Mouse (Mus musculus) hindbrain, embryonic 12.5 days (tissue): ENCODE measurements at regions not wholly inside any gene's neighbourhood (a gene's known extent, or its start where the extent isn't known, plus 50 kb on each side); places are given as distances from the start of the nearest gene placed in this dataset.

Experiments used
- ATAC-seq: fragments of 200-750 bp; cut with Nextera tagmentation; 2 replicates; pipeline ENCODE4 v1.8.0; 2017; ENCODE audit warnings: moderate TSS enrichment; ENCODE audit not compliant: low FRiP score
- H3K27ac ChIP-seq: fragments of 300-500 bp; sonication (generic); 2 replicates; pipeline ENCODE4 v1.5.1; 2016; ENCODE audit warnings: mild to moderate bottlenecking
- H3K27me3 ChIP-seq: fragments of 300-500 bp; sonication (generic); 2 replicates; pipeline ENCODE4 v1.6.1; 2016; ENCODE audit warnings: mild to moderate bottlenecking
- H3K36me3 ChIP-seq: fragments of 300-500 bp; sonication (generic); 2 replicates; pipeline ENCODE4 v1.6.1; 2016; ENCODE audit warnings: mild to moderate bottlenecking
- H3K4me1 ChIP-seq: fragments of 300-500 bp; sonication (generic); 2 replicates; pipeline ENCODE4 v1.6.1; 2016
- H3K4me2 ChIP-seq: fragments of 300-500 bp; sonication (generic); replicated peaks from 2 replicates; pipeline ENCODE4 v1.6.1; 2016; ENCODE audit warnings: mild to moderate bottlenecking
- H3K4me3 ChIP-seq: fragments of 300-500 bp; sonication (generic); 2 replicates; pipeline ENCODE4 v1.5.1; 2016; ENCODE audit warnings: mild to moderate bottlenecking
- H3K9ac ChIP-seq: fragments of 300-500 bp; sonication (generic); 2 replicates; pipeline ENCODE4 v1.6.1; 2016; ENCODE audit warnings: mild to moderate bottlenecking, moderate library complexity
- H3K9me3 ChIP-seq: fragments of 300-500 bp; sonication (generic); replicated peaks from 2 replicates; pipeline ENCODE4 v1.6.1; 2016; ENCODE audit warnings: mild to moderate bottlenecking
- WGBS: fragments of 180-500 bp; shearing (Covaris S2); methylation state at CpG from one replicate; pipeline ENCODE4 v1.1.7; 2016; 5-methylcytosine and 5-hydroxymethylcytosine counted together

DNA sequence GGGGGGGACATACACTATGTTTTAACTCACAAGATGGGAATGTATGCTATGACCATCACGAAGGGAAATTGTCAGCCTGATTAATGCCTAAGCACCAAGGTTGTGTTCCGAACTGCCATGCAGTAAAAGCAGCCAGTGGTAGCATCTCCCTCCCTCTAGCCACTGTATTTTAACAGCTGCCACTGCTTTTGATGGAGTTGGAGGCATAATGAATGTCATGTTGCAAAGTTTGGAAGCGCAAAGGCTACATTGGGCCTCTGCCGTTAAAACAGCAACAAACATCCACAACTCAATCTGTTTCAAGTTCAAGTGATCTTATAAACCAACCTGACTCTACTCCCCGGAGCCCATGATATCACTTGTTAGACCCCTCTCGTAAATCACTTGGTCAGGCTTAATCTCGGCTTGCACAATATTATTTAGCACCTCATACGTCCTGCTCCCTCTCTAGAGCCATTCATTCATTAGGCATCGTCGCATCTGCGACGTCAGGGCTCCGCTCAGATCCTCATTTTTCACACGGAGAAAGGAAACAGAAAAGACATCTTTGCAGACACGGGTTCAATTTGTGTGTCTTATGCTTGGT, 184.7 kb downstream of the Hlx start:
- Histone ChIP-seq H3K4me1 (no peaks in the 10 kb centered on the region), H3K9me3 (no peaks in the 10 kb centered on the region), H3K4me3 (no peak overlapping the region), H3K9ac (no peak overlapping the region), H3K4me2 (no peak overlapping the region), H3K27me3 (no peaks in the 10 kb centered on the region), H3K36me3 (no peaks in the 10 kb centered on the region), H3K27ac (no peak overlapping the region)
- no peak for ATAC-seq
- 84% methylated on average over 15 of the region's 15 CpGs for WGBS

DNA sequence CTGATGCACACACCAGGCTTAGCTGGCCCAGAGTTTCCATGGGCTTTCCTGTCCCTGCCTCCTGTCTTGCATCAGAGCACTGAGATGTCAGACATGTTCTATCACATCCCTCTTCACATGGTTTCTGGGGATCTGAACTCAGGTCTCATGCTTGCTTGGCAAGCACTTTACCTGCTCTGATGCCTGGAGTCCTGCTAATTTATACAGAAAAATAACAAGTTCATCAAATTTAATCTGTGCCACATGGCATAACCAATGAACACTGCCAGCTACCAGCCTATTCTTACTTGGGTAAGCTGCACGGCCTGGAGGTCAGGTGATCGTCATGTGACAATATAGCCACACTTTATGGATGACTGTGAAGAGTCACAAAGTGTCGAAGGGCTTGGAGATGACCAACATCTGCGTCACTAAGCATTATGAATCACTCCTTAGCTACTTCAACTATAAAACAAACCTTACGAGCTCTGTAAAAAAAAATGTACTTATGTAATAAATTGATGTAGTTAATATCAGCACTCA, 186.2 kb downstream of the Hlx start:
- ATAC-seq, result no peak
- Histone ChIP-seq H3K36me3 (no peaks in the 10 kb centered on the region), H3K4me2 (no peak overlapping the region), H3K27ac (no peak overlapping the region), H3K4me1 (no peaks in the 10 kb centered on the region), H3K27me3 (no peaks in the 10 kb centered on the region), H3K9me3 (no peaks in the 10 kb centered on the region), H3K9ac (no peak overlapping the region), H3K4me3 (no peak overlapping the region)
- WGBS, result 94% methylated on average over 5 of the region's 5 CpGs

DNA sequence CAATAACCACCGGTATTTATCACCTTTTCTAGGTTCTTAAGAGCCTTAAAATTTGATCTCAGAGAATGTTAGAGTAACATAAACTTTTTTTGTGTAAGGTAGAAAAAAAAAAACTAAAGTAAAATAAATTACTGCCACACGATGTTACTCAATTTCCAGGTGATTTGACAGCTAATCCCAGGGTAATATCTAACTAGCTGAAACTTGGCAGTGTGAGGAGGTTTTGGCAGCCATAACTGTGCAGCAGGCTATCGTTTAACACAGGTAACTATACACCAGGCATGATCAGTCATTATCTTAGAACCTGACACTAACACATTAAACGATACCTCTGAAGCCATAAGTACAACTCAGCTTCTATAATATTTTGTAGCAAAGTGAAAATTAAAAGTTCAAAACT, 187.3 kb downstream of the Hlx start:
- WGBS, result 82% methylated on average over 4 of the region's 4 CpGs

DNA sequence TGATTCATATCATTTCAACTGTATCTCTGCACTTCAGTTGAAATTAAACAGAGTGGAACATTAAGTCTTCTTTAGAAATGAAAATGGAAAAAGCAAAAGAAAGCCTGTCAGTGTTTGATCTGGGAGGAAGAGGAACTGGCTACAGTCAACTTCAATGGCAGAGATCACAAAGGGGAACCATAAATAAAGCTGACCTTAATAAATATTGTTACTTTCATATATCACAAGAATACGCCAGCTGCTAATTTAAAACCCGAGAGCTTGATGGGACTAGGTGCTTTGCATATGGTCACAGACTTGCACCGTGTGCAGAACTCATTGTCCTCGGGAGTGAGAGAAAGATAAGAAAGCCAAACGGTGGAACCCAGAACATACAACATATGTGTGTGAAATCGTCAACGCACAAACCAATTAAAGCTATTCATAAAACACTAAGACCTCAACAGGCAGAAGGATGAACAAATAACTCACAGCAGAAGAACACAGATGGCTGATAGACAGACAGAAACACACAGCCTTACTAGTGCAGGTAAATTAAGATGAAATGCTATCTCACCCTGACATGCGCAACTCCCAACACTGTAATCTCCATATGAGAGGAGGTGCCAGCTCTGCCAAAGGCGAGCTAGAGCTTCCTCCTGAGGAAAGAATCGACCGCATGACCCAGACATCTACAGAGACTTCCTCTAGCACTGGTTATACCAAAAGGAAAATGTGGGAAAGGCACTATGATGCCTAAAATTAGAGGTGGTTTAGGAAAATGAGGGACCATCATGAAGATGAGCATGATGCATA, 189.9 kb downstream of the Hlx start:
- Histone ChIP-seq H3K9ac (no peak overlapping the region), H3K9me3 (no peaks in the 10 kb centered on the region), H3K4me1 (no peaks in the 10 kb centered on the region), H3K4me2 (no peak overlapping the region), H3K4me3 (no peak overlapping the region), H3K27ac (no peak overlapping the region), H3K27me3 (no peaks in the 10 kb centered on the region), H3K36me3 (no peaks in the 10 kb centered on the region)
- ATAC-seq, result no peak
- 87% methylated on average over 11 of the region's 11 CpGs for whole genome bisulfite sequencing

More for the DNA sequence above, 187.3 kb downstream of the Hlx start:
- H3K4me2 ChIP-seq, result no peak overlapping the region
- ATAC-seq, result no peak
- H3K4me3 ChIP-seq, result no peak overlapping the region
- no peak overlapping the region for H3K27ac ChIP-seq
- H3K4me1 ChIP-seq, result no peaks in the 10 kb centered on the region
- no peaks in the 10 kb centered on the region for H3K27me3 ChIP-seq
- H3K9me3 ChIP-seq, result no peaks in the 10 kb centered on the region
- H3K36me3 ChIP-seq, result no peaks in the 10 kb centered on the region
- no peak overlapping the region for H3K9ac ChIP-seq

DNA sequence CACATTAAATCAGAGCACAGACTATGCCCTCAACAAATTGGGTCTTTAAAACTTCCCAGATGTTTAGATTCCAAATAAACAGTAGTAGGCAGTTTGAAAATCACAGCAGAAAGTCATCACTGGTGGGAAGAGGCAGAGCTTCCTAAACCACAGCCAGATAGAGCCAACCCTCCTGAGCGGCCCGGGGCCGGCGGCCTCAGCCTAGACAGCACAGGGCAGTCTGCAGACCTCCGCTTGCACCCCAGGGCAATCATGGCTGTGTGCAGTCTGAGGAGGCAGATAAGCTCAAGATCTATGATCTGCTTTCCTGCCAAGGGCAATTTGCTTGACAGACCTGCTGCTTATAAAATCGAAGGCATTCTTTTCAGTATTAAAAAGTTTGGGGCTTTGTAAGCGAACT, 192.6 kb downstream of the Hlx start:
- H3K27me3 ChIP-seq, result no peaks in the 10 kb centered on the region
- WGBS, result 79% methylated on average over 7 of the region's 7 CpGs
- H3K4me3 ChIP-seq, result no peak overlapping the region
- no peak for ATAC-seq
- H3K4me1 ChIP-seq, result no peaks in the 10 kb centered on the region
- no peak overlapping the region for H3K27ac ChIP-seq
- no peak overlapping the region for H3K9ac ChIP-seq
- no peaks in the 10 kb centered on the region for H3K9me3 ChIP-seq
- H3K36me3 ChIP-seq, result no peaks in the 10 kb centered on the region
- no peak overlapping the region for H3K4me2 ChIP-seq

DNA sequence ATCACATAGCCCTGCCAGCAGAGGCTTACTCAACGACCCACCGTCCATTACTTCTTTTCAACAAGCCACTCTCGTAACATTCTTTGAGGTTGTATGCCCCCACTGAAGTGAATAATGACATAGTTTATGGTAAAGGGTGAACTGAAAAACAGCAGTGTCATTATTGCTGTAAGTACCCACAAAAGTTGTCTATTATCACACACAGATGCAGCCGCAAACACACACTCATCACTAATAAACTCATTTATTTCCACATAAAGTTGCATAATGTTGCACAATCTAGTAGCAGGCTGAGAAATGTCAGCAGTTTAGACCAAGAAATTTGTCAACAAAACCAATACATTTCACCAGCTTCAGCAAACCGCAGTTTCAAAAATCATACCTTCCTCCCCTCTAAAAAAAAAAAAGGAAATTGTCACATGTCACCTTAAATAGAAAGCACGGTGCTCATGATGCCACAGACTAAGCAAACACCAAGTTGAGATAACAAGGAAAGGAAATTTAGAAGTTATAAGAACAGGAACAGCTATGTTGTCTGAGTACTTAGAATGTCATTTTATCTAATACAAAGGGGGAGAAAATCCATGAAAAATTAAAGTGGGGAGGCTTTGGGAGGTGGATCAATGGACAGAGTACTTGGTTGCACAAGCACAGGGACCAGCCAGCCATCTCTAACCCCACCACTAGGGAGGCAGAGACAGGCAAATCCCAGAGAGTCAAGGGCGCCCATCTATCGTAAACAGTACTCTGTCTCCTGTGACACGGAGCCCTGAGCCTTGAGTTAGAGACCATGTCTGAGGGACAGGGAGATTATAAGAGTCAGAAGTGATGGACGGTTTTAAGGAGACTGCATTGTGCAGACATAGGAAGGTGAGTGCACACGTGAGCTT, 195.9 kb downstream of the Hlx start:
- Histone ChIP-seq H3K4me2 (no peak overlapping the region), H3K9me3 (no peaks in the 10 kb centered on the region), H3K9ac (no peak overlapping the region), H3K4me1 (no peaks in the 10 kb centered on the region), H3K36me3 (no peaks in the 10 kb centered on the region), H3K27ac (no peak overlapping the region), H3K27me3 (no peaks in the 10 kb centered on the region), H3K4me3 (no peak overlapping the region)
- WGBS, result 87% methylated on average over 11 of the region's 11 CpGs
- no peak for ATAC-seq

DNA sequence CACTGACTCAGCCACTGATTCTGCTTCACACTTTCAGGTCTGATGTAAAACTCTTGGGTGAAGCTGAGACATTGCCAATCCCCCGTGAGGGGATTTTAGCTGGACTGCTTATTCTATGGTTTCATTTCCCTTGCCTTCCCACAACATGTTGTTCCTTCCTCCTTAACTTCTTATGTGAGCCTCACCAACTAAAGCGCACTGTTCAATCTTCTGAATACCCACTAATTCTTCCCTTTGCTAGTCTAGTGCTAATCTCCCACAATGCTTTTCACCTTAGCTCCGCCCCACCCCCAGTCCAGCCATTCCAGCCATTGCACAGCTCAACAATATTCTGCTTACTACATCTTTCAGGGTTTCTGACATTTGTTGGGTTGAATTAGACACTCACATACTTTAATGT, 196.7 kb downstream of the Hlx start:
- no peaks in the 10 kb centered on the region for H3K4me1 ChIP-seq
- H3K9me3 ChIP-seq, result no peaks in the 10 kb centered on the region
- H3K27me3 ChIP-seq, result no peaks in the 10 kb centered on the region
- no peak for ATAC-seq
- H3K27ac ChIP-seq, result no peak overlapping the region
- no peak overlapping the region for H3K9ac ChIP-seq
- no peak overlapping the region for H3K4me3 ChIP-seq
- 96% methylated on average over 3 of the region's 3 CpGs for WGBS
- no peaks in the 10 kb centered on the region for H3K36me3 ChIP-seq
- no peak overlapping the region for H3K4me2 ChIP-seq

DNA sequence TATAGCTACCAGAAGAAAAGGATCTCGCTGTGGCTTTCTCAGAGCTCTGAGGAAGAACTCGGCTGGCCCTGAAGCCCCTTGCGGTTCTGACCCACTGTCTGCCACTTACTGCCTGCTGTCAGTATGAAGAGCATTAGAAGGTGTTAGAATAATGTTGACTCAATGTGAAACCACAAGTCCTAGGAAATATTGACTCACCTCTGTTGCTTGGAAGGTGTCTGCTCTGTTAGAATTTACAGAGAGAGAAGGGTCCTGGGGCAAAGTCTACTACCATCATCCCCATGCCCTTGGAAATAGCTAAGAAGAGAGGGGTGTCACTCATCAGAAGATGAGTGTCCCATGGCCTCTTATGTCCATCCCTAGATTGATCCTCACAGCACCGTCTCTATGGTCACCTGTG, 197.9 kb downstream of the Hlx start:
- H3K9me3 ChIP-seq, result no peaks in the 10 kb centered on the region
- no peak for ATAC-seq
- no peak overlapping the region for H3K9ac ChIP-seq
- 87% methylated on average over 4 of the region's 4 CpGs for WGBS
- no peaks in the 10 kb centered on the region for H3K27me3 ChIP-seq
- no peak overlapping the region for H3K27ac ChIP-seq
- no peaks in the 10 kb centered on the region for H3K36me3 ChIP-seq
- H3K4me3 ChIP-seq, result no peak overlapping the region
- no peak overlapping the region for H3K4me2 ChIP-seq
- H3K4me1 ChIP-seq, result no peaks in the 10 kb centered on the region

DNA sequence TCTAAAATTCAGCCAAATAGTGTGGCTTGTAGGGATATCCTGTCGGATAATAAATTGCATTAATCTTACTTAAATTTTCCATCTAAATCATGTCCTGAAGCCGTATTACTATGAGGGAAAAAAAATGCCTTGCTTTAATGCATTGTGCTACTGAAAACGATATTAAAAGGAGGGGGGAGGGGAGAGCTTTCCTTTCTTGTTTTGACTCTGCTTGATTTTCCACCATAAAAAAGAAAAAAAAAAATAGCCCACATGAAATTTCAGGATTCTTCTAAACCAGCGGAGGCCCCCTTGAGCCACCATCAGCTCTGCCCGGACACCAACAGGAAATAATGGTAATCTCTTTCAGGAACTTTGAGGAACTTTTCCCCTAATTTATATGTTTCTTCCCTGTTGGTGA, 198.5 kb downstream of the Hlx start:
- Histone ChIP-seq H3K9ac (no peak overlapping the region), H3K9me3 (no peaks in the 10 kb centered on the region), H3K4me3 (no peak overlapping the region), H3K27me3 (no peaks in the 10 kb centered on the region), H3K27ac (no peak overlapping the region), H3K4me2 (no peak overlapping the region), H3K36me3 (no peaks in the 10 kb centered on the region), H3K4me1 (no peaks in the 10 kb centered on the region)
- no peak for ATAC-seq
- 74% methylated on average over 5 of the region's 5 CpGs for WGBS

DNA sequence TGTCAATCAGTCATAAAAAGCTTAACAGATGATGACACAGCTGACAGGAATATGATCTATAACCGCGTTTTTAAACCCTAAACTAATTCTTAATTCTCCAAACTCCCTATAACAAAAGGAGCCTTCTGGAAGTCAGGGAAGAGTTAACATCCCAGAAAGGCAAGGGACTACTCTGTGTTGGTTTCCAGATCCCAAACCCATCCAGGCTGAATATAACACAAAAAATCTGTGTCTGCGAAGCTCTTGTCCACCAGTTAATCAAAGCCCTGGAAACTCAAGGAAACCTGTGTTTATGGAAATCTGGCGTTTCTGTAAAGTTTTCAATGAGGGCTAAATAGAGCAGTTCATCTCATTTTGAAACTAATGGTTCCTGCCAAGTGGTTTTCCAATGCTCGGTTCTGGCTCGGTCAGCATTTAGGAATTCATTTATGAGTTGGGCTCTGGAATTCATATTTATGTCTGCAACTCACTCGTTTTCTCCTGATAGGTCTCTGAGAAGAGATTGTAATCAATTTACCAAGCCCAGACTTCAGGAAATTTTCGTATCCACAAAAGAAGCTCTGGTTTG, 199.8 kb downstream of the Hlx start:
- no peaks in the 10 kb centered on the region for H3K4me1 ChIP-seq
- no peak overlapping the region for H3K27ac ChIP-seq
- H3K4me3 ChIP-seq, result no peak overlapping the region
- H3K9ac ChIP-seq, result no peak overlapping the region
- H3K9me3 ChIP-seq, result no peaks in the 10 kb centered on the region
- ATAC-seq, result no peak
- H3K4me2 ChIP-seq, result no peak overlapping the region
- 83% methylated on average over 8 of the region's 8 CpGs for WGBS
- no peaks in the 10 kb centered on the region for H3K36me3 ChIP-seq
- H3K27me3 ChIP-seq, result no peaks in the 10 kb centered on the region

DNA sequence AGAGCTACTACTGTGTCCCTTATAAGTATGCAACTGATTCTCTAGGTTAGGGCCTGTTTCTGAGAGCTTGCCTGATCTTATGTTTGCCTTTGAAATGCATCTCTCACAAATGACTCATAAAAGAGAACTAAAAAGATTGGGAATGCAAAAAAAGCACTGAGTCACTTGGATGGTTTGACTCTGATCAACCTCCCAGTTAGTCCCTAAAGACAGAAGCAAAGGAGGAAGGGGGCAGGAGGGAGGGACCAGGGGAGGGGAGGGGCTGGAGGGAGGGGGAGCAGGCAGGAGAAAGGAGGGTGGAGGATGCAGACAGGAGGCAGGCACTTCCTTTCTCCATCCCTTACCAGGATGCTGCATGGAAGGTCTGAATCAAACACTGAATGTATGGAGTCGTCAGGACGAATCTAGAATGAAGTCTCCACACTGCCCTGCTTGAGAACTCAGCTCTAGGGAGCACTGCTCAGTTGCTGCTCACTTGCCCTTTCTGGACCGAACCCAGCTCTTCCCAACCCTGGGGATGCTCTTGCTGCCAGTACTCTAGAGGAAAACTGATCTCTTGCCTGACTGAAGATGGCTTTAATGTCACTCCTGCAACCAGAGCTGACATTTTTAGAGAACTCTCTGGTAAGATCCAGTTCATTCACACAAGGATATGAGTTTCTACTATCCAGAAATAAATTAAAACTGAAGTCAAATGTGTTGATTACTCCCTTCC, 201.7 kb downstream of the Hlx start:
- no peak overlapping the region for H3K4me2 ChIP-seq
- no peak for ATAC-seq
- 53% methylated on average over 3 of the region's 3 CpGs for WGBS

DNA sequence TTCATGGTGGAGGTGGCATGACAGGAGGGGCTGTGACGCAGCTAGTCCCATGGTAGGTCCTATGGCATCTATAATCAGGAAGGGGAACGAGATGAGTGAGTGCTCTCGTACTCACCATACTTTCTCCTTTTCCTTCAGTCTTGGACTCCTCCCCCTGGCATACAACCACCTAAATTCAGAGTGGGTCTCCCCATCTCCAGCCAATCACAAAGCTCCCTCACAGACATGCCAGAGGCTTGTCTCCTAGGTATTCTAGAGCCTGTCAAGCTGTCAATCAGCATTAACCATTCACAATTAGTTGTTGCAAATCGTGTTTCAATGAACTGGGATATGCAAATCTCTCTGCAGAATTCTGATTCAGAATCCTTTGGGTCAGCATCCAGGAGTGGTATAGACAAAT, 206.7 kb downstream of the Hlx start:
- WGBS, result 68% methylated on average over 4 of the region's 4 CpGs
- no peaks in the 10 kb centered on the region for H3K4me1 ChIP-seq
- H3K36me3 ChIP-seq, result no peaks in the 10 kb centered on the region
- no peak overlapping the region for H3K4me3 ChIP-seq
- no peak overlapping the region for H3K9ac ChIP-seq
- H3K27me3 ChIP-seq, result no peaks in the 10 kb centered on the region
- no peaks in the 10 kb centered on the region for H3K9me3 ChIP-seq
- ATAC-seq, result no peak
- no peak overlapping the region for H3K4me2 ChIP-seq
- H3K27ac ChIP-seq, result no peak overlapping the region

More for the DNA sequence above, 201.7 kb downstream of the Hlx start:
- H3K4me1 ChIP-seq, result no peaks in the 10 kb centered on the region
- H3K27me3 ChIP-seq, result no peaks in the 10 kb centered on the region
- no peaks in the 10 kb centered on the region for H3K36me3 ChIP-seq
- no peaks in the 10 kb centered on the region for H3K9me3 ChIP-seq
- H3K27ac ChIP-seq, result no peak overlapping the region
- no peak overlapping the region for H3K4me3 ChIP-seq
- no peak overlapping the region for H3K9ac ChIP-seq
